Mouse (Mus musculus): ENCODE data around the gene Tunar.

DNA sequence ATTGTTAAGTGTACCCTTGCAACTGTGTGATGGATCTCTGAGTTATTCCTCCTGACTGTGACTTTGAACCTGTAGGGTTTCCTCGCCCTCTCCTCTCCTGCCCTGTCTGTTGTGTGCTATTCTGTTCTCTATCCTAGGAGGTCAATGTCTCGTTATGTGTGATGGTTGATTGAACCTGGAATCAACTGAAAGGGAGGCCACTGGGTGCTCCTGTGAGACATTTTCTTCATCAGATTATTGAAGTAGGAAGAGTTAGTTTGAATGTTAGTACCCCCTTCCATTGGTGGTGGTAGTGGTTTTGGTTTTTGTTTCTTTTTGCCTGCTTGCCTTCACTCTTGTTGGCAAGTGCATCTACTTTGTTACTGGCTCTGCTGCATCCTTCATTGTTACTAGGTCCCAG lies at the start of gene Tunar:
- no peak for TF ChIP-seq CTCF (conservative IDR thresholded peaks at IDR 0.05; ENCODE audit: low read length)
- no peak for TF ChIP-seq POU5F1 (IDR thresholded peaks at IDR 0.05; ENCODE audit: borderline replicate concordance, low read length)
